Mouse (Mus musculus): ENCODE results near the gene Olfr490. TPM values are rescaled to one million over a fixed set of nuclear protein-coding genes. Genes with fewer than 3 reads are reported as not detected.

The Olfr490 gene
- not detected in 2 replicates for polyA plus RNA-seq (2014; fragmentation: Nextera tagmentation; extraction: Ambion mirVana)

- no peaks in the 10 kb centered on the region for H3K9me3 ChIP-seq (ENCODE audit: control insufficient read depth, low read length)
- H3K4me1 ChIP-seq (replicated peaks; ENCODE audit: control insufficient read depth, insufficient read depth, low read length): no peaks in the 10 kb centered on the region
- H3K27me3 ChIP-seq (ENCODE audit: control insufficient read depth, insufficient read depth, low read length): no peaks in the 10 kb centered on the region
- H3K36me3 ChIP-seq (ENCODE audit: control insufficient read depth, insufficient read depth, low read length): no peaks in the 10 kb centered on the region
- no peak within 1 kb of the TSS for H3K9ac ChIP-seq (ENCODE audit: low read length)
- no peak for ATAC-seq (replicated peaks; ENCODE audit: low FRiP score)
- DNase-seq (ENCODE audit: low spot score): no peak
- H3K4me3 ChIP-seq (ENCODE audit: low read depth, low read length): no peak within 1 kb of the TSS
- no peak within 1 kb of the TSS for H3K27ac ChIP-seq (ENCODE audit: low read depth, low read length)
- H3K4me2 ChIP-seq (ENCODE audit: low read depth, low read length, severe bottlenecking): no peak within 1 kb of the TSS
Measured at GRCm38 (mm10) chr7:108288834-108289233, at the start of gene Olfr490. TSS of gene Olfr490 (minus strand) at chr7:108288934.

- no peak for DNase-seq (ENCODE audit: low spot score)
- Histone ChIP-seq H3K4me3 (ENCODE audit: low read depth, low read length) (no peak within 1 kb of the TSS), H3K27me3 (ENCODE audit: control insufficient read depth, insufficient read depth, low read length) (no peaks in the 10 kb centered on the region), H3K9me3 (ENCODE audit: control insufficient read depth, low read length) (no peaks in the 10 kb centered on the region), H3K27ac (ENCODE audit: low read depth, low read length) (no peak within 1 kb of the TSS), H3K36me3 (ENCODE audit: control insufficient read depth, insufficient read depth, low read length) (no peaks in the 10 kb centered on the region), H3K4me2 (ENCODE audit: low read depth, low read length, severe bottlenecking) (no peak within 1 kb of the TSS), H3K9ac (ENCODE audit: low read length) (no peak within 1 kb of the TSS), H3K4me1 (replicated peaks; ENCODE audit: control insufficient read depth, insufficient read depth, low read length) (no peaks in the 10 kb centered on the region)
- 79% methylated on average over 2 of the region's 2 CpGs for WGBS
- ATAC-seq (replicated peaks; ENCODE audit: low FRiP score): no peak
Measured at GRCm38 (mm10) chr7:108323574-108323973, 34.8 kb upstream of the Olfr490 start, which contains the start of gene Olfr492. TSS of gene Olfr492 (minus strand) at chr7:108323674.

- ATAC-seq (replicated peaks; ENCODE audit: low FRiP score) (no peak), DNase-seq (ENCODE audit: low spot score) (no peak)
- no peak within 1 kb of the TSS for H3K4me3 ChIP-seq (ENCODE audit: low read depth, low read length)
- no peak within 1 kb of the TSS for H3K4me2 ChIP-seq (ENCODE audit: low read depth, low read length, severe bottlenecking)
- no peak within 1 kb of the TSS for H3K27ac ChIP-seq (ENCODE audit: low read depth, low read length)
- no peaks in the 10 kb centered on the region for H3K36me3 ChIP-seq (ENCODE audit: control insufficient read depth, insufficient read depth, low read length)
- H3K9ac ChIP-seq (ENCODE audit: low read length): no peak within 1 kb of the TSS
- no peaks in the 10 kb centered on the region for H3K4me1 ChIP-seq (replicated peaks; ENCODE audit: control insufficient read depth, insufficient read depth, low read length)
- WGBS: 68% methylated on average over 1 of the region's 1 CpGs
- H3K27me3 ChIP-seq (ENCODE audit: control insufficient read depth, insufficient read depth, low read length): no peaks in the 10 kb centered on the region
- H3K9me3 ChIP-seq (ENCODE audit: control insufficient read depth, low read length): no peaks in the 10 kb centered on the region
Measured at GRCm38 (mm10) chr7:108313151-108313550, 24.4 kb upstream of the Olfr490 start, which contains the start of gene Olfr491. TSS of gene Olfr491 (plus strand) at chr7:108313451.

- DNase-seq (ENCODE audit: low spot score) (no peak), ATAC-seq (replicated peaks; ENCODE audit: low FRiP score) (no peak)
- no peak within 1 kb of the TSS for H3K27ac ChIP-seq (ENCODE audit: low read depth, low read length)
- H3K4me2 ChIP-seq (ENCODE audit: low read depth, low read length, severe bottlenecking): no peak within 1 kb of the TSS
- no peak within 1 kb of the TSS for H3K4me3 ChIP-seq (ENCODE audit: low read depth, low read length)
- no peaks in the 10 kb centered on the region for H3K9me3 ChIP-seq (ENCODE audit: control insufficient read depth, low read length)
- H3K9ac ChIP-seq (ENCODE audit: low read length): no peak within 1 kb of the TSS
- no peaks in the 10 kb centered on the region for H3K27me3 ChIP-seq (ENCODE audit: control insufficient read depth, insufficient read depth, low read length)
- H3K4me1 ChIP-seq (replicated peaks; ENCODE audit: control insufficient read depth, insufficient read depth, low read length): no peaks in the 10 kb centered on the region
- no peaks in the 10 kb centered on the region for H3K36me3 ChIP-seq (ENCODE audit: control insufficient read depth, insufficient read depth, low read length)
Measured at GRCm38 (mm10) chr7:108258247-108258646, 30.5 kb downstream of the Olfr490 start, which contains the start of gene Olfr488. TSS of gene Olfr488 (minus strand) at chr7:108258347.

Other genes with a start within 250 kb of the Olfr490 start
- gene Olfr479, start 238.2 kb downstream of the Olfr490 start, polyA plus RNA-seq (2014; fragmentation: Nextera tagmentation; extraction: Ambion mirVana): not detected in 2 replicates
- gene Olfr480, start 221.6 kb downstream of the Olfr490 start, polyA plus RNA-seq (2014; fragmentation: Nextera tagmentation; extraction: Ambion mirVana): not detected in 2 replicates
- gene Olfr481, start 209.1 kb downstream of the Olfr490 start, polyA plus RNA-seq (2014; fragmentation: Nextera tagmentation; extraction: Ambion mirVana): not detected in 2 replicates
- gene Olfr482, start 191.3 kb downstream of the Olfr490 start, polyA plus RNA-seq (2014; fragmentation: Nextera tagmentation; extraction: Ambion mirVana): not detected in 2 replicates
- not detected in 2 replicates for gene Olfr483, start 188.1 kb downstream of the Olfr490 start, polyA plus RNA-seq (2014; fragmentation: Nextera tagmentation; extraction: Ambion mirVana)
- not detected in 2 replicates for gene Olfr484, start 161.5 kb downstream of the Olfr490 start, polyA plus RNA-seq (2014; fragmentation: Nextera tagmentation; extraction: Ambion mirVana)
- gene Olfr485, start 129.1 kb downstream of the Olfr490 start, polyA plus RNA-seq (2014; fragmentation: Nextera tagmentation; extraction: Ambion mirVana): not detected in 2 replicates
- not detected in 2 replicates for gene Olfr486, start 116.2 kb downstream of the Olfr490 start, polyA plus RNA-seq (2014; fragmentation: Nextera tagmentation; extraction: Ambion mirVana)
- gene Olfr487, start 74.3 kb downstream of the Olfr490 start, polyA plus RNA-seq (2014; fragmentation: Nextera tagmentation; extraction: Ambion mirVana): not detected in 2 replicates
- gene Olfr488, start 30.6 kb downstream of the Olfr490 start, polyA plus RNA-seq (2014; fragmentation: Nextera tagmentation; extraction: Ambion mirVana): not detected in 2 replicates
- gene Olfr491, start 24.5 kb upstream of the Olfr490 start, polyA plus RNA-seq (2014; fragmentation: Nextera tagmentation; extraction: Ambion mirVana): not detected in 2 replicates
- gene Olfr492, start 34.7 kb upstream of the Olfr490 start, polyA plus RNA-seq (2014; fragmentation: Nextera tagmentation; extraction: Ambion mirVana): not detected in 2 replicates
- gene Olfr493, start 58.0 kb upstream of the Olfr490 start, polyA plus RNA-seq (2014; fragmentation: Nextera tagmentation; extraction: Ambion mirVana): not detected in 2 replicates
- not detected in 2 replicates for gene Olfr494, start 76.4 kb upstream of the Olfr490 start, polyA plus RNA-seq (2014; fragmentation: Nextera tagmentation; extraction: Ambion mirVana)
- gene Olfr495, start 104.2 kb upstream of the Olfr490 start, polyA plus RNA-seq (2014; fragmentation: Nextera tagmentation; extraction: Ambion mirVana): not detected in 2 replicates
- not detected in 2 replicates for gene Olfr497, start 131.5 kb upstream of the Olfr490 start, polyA plus RNA-seq (2014; fragmentation: Nextera tagmentation; extraction: Ambion mirVana)
- not detected in 2 replicates for gene Olfr498, start 176.4 kb upstream of the Olfr490 start, polyA plus RNA-seq (2014; fragmentation: Nextera tagmentation; extraction: Ambion mirVana)
- gene Olfr502, start 236.1 kb upstream of the Olfr490 start, polyA plus RNA-seq (2014; fragmentation: Nextera tagmentation; extraction: Ambion mirVana): not detected in 2 replicates

Measured in forebrain, embryonic 11.5 days (tissue).